Mouse (Mus musculus) lung, adult 2 months (tissue): ENCODE measurements around the gene Cdca5. TPM values are rescaled to one million over a fixed set of nuclear protein-coding genes. Genes with fewer than 3 reads are reported as not detected.
A peak's percentile ranks its signal among the peaks of the same experiment; 100 is the strongest.

ENCODE experiments used
- DNase-seq: peaks from one replicate; pipeline ENCODE4 v3.0.0; 2022
- H3K4me1 ChIP-seq: fragments of 200-500 bp; 2 replicates; pipeline ENCODE4 v1.6.1; 2011; ENCODE audit warnings: low read length; ENCODE audit not compliant: control insufficient read depth, insufficient read depth
- H3K4me3 ChIP-seq: fragments of 200-500 bp; replicated peaks from 2 replicates; pipeline ENCODE3; 2011; ENCODE audit warnings: low read depth, mild to moderate bottlenecking, control low read depth, low read length; ENCODE audit errors: extremely low read depth
- CTCF ChIP-seq: fragments of 200-500 bp; IDR thresholded peaks from 2 replicates; pipeline ENCODE4 v1.5.1; 2011; ENCODE audit warnings: mild to moderate bottlenecking, low read length, control low read depth; ENCODE audit not compliant: insufficient read depth
- POLR2A ChIP-seq: fragments of 200-500 bp; IDR thresholded peaks from 2 replicates; pipeline ENCODE4 v1.6.1; 2011; ENCODE audit warnings: low read depth, mild to moderate bottlenecking, control low read depth, low read length, borderline replicate concordance; ENCODE audit errors: extremely low read depth
- WGBS: fragments of 180-500 bp; shearing (Covaris S2); methylation state at CpG from one replicate; pipeline ENCODE4 v1.1.7; 2018; 5-methylcytosine and 5-hydroxymethylcytosine counted together
- polyA plus RNA-seq: library from polyadenylated mRNA; depleted of rRNA; stranded (reverse); fragments of >200 nt; gene quantifications from 2 replicates; pipeline ENCODE4 v1.2.3, GENCODE M21; 2012; rRNA removed

The Cdca5 gene
- polyA plus RNA-seq, 1 experiment, result 0.92 TPM

DNA sequence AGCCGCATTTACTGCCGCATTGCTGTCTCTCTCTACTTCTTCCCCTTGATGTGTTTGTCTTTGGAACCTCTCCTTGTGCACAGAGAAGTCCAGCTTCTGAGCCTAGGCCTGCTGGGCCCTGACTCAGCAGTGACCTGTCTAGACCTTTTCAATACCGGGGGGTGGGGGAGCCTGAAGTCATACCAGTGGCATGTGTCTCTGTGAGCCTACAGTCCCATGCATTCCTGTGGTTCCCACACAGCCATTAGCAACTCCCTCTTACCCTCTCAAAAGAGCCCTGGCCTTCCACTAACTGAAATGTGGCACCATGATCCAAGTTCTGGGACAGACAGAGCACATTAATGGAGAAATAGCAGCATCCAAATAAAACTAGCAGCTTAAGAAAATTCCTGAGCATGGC is 51.6 kb downstream of the Cdca5 start:
- Histone ChIP-seq H3K4me1 (peaks cover 2% of the 10 kb centered on the region; the same call in 1 of the 2 replicates), H3K4me3 (no peak overlapping the region)
- 87% methylated on average over 3 of the region's 3 CpGs for WGBS
- TF ChIP-seq POLR2A, result no peak
- no peak for TF ChIP-seq CTCF
- DNase-seq, result no peak

DNA sequence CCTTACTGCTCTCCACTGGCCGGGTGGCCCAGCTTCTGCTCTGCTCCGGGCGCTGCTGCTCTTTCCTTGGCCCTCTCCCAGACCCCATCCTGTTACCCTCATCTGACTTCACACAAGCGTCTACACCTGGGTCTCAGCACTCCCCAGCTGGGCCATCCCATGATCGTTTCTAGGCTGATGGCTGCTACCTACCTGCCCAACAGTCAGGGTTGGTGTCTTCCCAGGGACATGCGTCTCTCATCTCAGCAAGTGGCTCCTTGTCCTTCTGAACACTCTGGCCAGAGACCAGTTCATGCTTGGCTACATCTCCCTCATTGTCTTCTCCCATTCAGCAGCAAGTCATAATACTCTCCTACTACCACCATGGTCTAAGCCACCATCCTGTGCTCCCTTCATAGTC is 54.9 kb downstream of the Cdca5 start:
- Histone ChIP-seq H3K4me3 (no peak overlapping the region), H3K4me1 (peaks cover 2% of the 10 kb centered on the region; the same call in 1 of the 2 replicates)
- DNase-seq, result no peak
- no peak for TF ChIP-seq POLR2A
- no peak for TF ChIP-seq CTCF
- 94% methylated on average over 6 of the region's 6 CpGs for WGBS

DNA sequence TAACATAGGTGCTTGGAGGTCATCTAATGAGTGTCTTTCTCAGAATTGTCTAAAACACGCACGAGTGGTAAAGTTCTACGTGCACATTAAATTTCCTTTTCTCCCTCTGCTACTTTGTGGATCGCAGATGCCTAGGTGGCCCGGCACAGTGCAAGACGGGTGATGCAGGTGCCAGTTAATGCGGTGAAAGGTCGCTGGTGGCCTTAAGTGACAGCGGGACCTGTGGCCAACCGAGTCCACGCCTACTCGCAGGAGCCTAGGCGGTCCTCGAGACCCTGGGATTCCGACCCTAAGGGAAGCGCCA is 55.5 kb downstream of the Cdca5 start:
- no peak for TF ChIP-seq POLR2A
- Histone ChIP-seq H3K4me3 (peak overlapping the region; percentile 81), H3K4me1 (peaks cover 2% of the 10 kb centered on the region; the same call in 1 of the 2 replicates)
- DNase-seq, result no peak
- WGBS, result 2% methylated on average over 16 of the region's 16 CpGs

GRCm38 (mm10) chr19:6140678-6141393 is 56.1 kb downstream of the Cdca5 start, which contains the start of gene Batf2:
Batf2 (plus strand) TSS chr19:6140983.
- TF ChIP-seq POLR2A (peak; percentile 21; the same call in 1 of the 2 replicates), CTCF (peak; percentile 65)
- peak; percentile 90 for DNase-seq
- 1% methylated on average over 68 of the region's 68 CpGs for WGBS
- H3K4me1 ChIP-seq, result peaks cover 2% of the 10 kb centered on the region; the same call in 1 of the 2 replicates
- peak within 1 kb of the TSS; percentile 81 for H3K4me3 ChIP-seq

GRCm38 (mm10) chr19:6141394-6141749 is 56.6 kb downstream of the Cdca5 start, which contains the start of gene Arl2:
Arl2 (minus strand) TSS chr19:6141548.
- Histone ChIP-seq H3K4me3 (peak within 1 kb of the TSS; percentile 81), H3K4me1 (peaks cover 2% of the 10 kb centered on the region; the same call in 1 of the 2 replicates)
- DNase-seq, result no peak
- WGBS, result under 1% methylated on average over 15 of the region's 15 CpGs
- no peak for TF ChIP-seq POLR2A
- peak; percentile 71 for TF ChIP-seq CTCF

Other genes with a start within 250 kb of the Cdca5 start
- gene Frmd8, start 209.7 kb upstream of the Cdca5 start, polyA plus RNA-seq, result 32.1 and 37.8 TPM in 2 replicates
- 24.5 and 26.0 TPM in 2 replicates for gene Slc25a45, start 207.2 kb upstream of the Cdca5 start, polyA plus RNA-seq
- gene Tigd3, start 190.8 kb upstream of the Cdca5 start, polyA plus RNA-seq, result 1.1 and 1.2 TPM in 2 replicates
- gene Dpf2, start 172.0 kb upstream of the Cdca5 start, polyA plus RNA-seq, result 87.1 and 103 TPM in 2 replicates
- gene Cdc42ep2, start 160.2 kb upstream of the Cdca5 start, polyA plus RNA-seq, result 22.2 and 24.1 TPM in 2 replicates
- gene Pola2, start 120.8 kb upstream of the Cdca5 start, polyA plus RNA-seq, result 30.5 and 32.7 TPM in 2 replicates
- gene Slc22a20, start 98.8 kb upstream of the Cdca5 start, polyA plus RNA-seq, result not detected in 2 replicates
- 55.6 and 68.9 TPM in 2 replicates for gene Capn1, start 69.1 kb upstream of the Cdca5 start, polyA plus RNA-seq
- 41.1 and 47.1 TPM in 2 replicates for gene Syvn1, start 38.4 kb upstream of the Cdca5 start, polyA plus RNA-seq
- gene Mrpl49, start 27.2 kb upstream of the Cdca5 start, polyA plus RNA-seq, result 10.8 and 13.7 TPM in 2 replicates
- 896 and 1,315 TPM in 2 replicates for gene Fau, start 27.1 kb upstream of the Cdca5 start, polyA plus RNA-seq
- 47.0 and 54.7 TPM in 2 replicates for gene Znhit2, start 23.8 kb upstream of the Cdca5 start, polyA plus RNA-seq
- 34.6 and 36.5 TPM in 2 replicates for gene Tm7sf2, start 16.6 kb upstream of the Cdca5 start, polyA plus RNA-seq
- 61.7 and 81.7 TPM in 2 replicates for gene Vps51, start 7.8 kb upstream of the Cdca5 start, polyA plus RNA-seq
- gene Tmem262, start 5.0 kb upstream of the Cdca5 start, polyA plus RNA-seq, result not detected in 2 replicates
- 0.50 and 0.60 TPM in 2 replicates for gene Gm28374, start 2.7 kb upstream of the Cdca5 start, polyA plus RNA-seq
- 89.7 and 99.1 TPM in 2 replicates for gene Zfpl1, start within 50 bp of the Cdca5 start, polyA plus RNA-seq
- not detected in 2 replicates for gene AC131692.1, start 9.4 kb downstream of the Cdca5 start, polyA plus RNA-seq
- 0.20 and 0.30 TPM in 2 replicates for gene Naaladl1, start 20.8 kb downstream of the Cdca5 start, polyA plus RNA-seq
- 25.3 and 36.7 TPM in 2 replicates for gene Sac3d1, start 33.7 kb downstream of the Cdca5 start, polyA plus RNA-seq
- gene Snx15, start 43.3 kb downstream of the Cdca5 start, polyA plus RNA-seq, result 43.8 and 45.2 TPM in 2 replicates
- 14.6 and 15.8 TPM in 2 replicates for gene Batf2, start 56.0 kb downstream of the Cdca5 start, polyA plus RNA-seq
- 128 TPM in 2 replicates for gene Arl2, start 56.6 kb downstream of the Cdca5 start, polyA plus RNA-seq
- 0.37 and 0.75 TPM in 2 replicates for gene Majin, start 99.4 kb downstream of the Cdca5 start, polyA plus RNA-seq
- gene Gpha2, start 141.4 kb downstream of the Cdca5 start, polyA plus RNA-seq, result 1.7 and 2.6 TPM in 2 replicates
- gene Ppp2r5b, start 150.9 kb downstream of the Cdca5 start, polyA plus RNA-seq, result 58.7 and 88.5 TPM in 2 replicates
- gene Atg2a, start 156.7 kb downstream of the Cdca5 start, polyA plus RNA-seq, result 37.0 and 37.7 TPM in 2 replicates
- gene Ehd1, start 191.7 kb downstream of the Cdca5 start, polyA plus RNA-seq, result 399 and 593 TPM in 2 replicates
- gene Cdc42bpg, start 221.5 kb downstream of the Cdca5 start, polyA plus RNA-seq, result 132 and 133 TPM in 2 replicates
- 52.1 and 56.2 TPM in 2 replicates for gene Men1, start 250.0 kb downstream of the Cdca5 start, polyA plus RNA-seq